Mouse (Mus musculus) bone marrow, adult 2 months (tissue): ENCODE measurements at regions not wholly inside any gene's neighbourhood (a gene's known extent, or its start where the extent isn't known, plus 50 kb on each side); places are given as distances from the start of the nearest gene placed in this dataset.

Experiments used
- H3K27ac ChIP-seq: fragments of 200-500 bp; 2 replicates; pipeline ENCODE4 v1.5.1; 2012; ENCODE audit warnings: low read depth, mild to moderate bottlenecking, control low read depth, inconsistent platforms, low read length; ENCODE audit not compliant: control insufficient read depth, poor library complexity, insufficient read depth
- H3K4me1 ChIP-seq: fragments of 200-500 bp; 2 replicates; pipeline ENCODE4 v1.6.1; 2011; ENCODE audit warnings: low read length; ENCODE audit not compliant: control insufficient read depth, insufficient read depth
- H3K4me3 ChIP-seq: fragments of 200-500 bp; replicated peaks from 2 replicates; pipeline ENCODE3; 2011; ENCODE audit warnings: mild to moderate bottlenecking, low read depth, low read length, control low read depth; ENCODE audit not compliant: control insufficient read depth
- CTCF ChIP-seq: fragments of 200-500 bp; IDR thresholded peaks from 2 replicates; pipeline ENCODE4 v1.5.1; 2011; ENCODE audit warnings: low read length, control low read depth; ENCODE audit not compliant: control insufficient read depth, insufficient read depth
- POLR2A ChIP-seq: fragments of 200-500 bp; IDR thresholded peaks from 2 replicates; pipeline ENCODE4 v1.6.1; 2011; ENCODE audit warnings: low read depth, mild to moderate bottlenecking, control low read depth, low read length, borderline replicate concordance; ENCODE audit not compliant: control insufficient read depth
- WGBS: fragments of 180-500 bp; shearing (Covaris S2); methylation state at CpG from one replicate; pipeline ENCODE4 v1.1.7; 2018; 5-methylcytosine and 5-hydroxymethylcytosine counted together

DNA sequence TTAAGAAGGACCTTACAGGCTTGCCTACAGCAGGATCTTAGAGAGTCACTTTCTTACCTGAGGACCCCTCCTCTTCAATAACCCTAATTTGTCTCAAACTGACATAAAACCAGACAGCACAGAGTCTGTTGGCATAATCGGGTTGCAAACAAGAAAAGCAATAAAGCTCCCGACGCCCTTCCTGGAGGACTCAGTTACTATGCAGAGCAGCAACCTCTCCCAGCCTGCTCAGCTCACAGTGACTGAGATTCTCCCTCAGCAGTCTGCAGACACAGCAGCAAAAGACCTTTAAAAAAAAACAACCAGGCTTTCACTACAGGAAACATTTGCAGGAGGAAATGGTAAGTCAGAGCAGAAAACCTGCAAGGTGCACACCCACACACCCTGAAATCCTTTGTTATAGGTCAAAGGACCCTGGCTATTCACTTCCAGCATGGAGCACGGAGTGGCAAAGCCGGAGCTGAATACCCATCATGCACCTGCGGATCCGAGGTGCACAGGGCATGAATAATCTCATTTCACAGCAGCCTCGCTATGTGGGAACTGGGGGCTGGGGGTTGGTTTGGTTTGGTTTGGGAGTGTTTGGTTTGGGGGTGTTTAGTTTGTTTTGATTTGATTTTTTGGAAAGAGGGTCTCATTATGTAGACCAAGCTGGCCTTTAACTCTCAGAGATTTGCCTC, 97.6 kb downstream of the Tbx19 start:
- Histone ChIP-seq H3K4me3 (no peak overlapping the region), H3K4me1 (no peaks in the 10 kb centered on the region), H3K27ac (no peak overlapping the region)
- TF ChIP-seq POLR2A (no peak), CTCF (no peak)
- WGBS = 60% methylated on average over 8 of the region's 8 CpGs

DNA sequence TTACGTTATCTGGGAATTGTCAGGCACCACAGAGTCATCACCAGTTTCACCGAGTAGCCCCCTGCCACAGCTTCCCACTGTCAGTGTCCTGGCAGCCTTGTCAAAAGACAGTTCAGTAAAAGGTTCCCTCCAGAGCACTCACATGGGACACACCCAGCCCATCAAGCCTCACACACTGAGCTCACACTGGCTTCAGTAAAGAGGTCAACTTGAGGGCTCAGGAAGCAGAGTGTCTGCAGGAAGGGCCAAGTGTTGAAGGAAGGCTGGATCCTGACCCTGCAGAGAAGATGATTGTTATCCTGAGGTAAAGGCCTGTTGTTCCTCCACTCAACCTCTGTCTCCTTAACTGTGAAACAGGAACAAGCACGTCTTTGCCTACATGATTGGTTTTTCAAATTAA, 99.2 kb downstream of the Tbx19 start:
- no peak overlapping the region for H3K4me3 ChIP-seq
- 68% methylated on average over 3 of the region's 3 CpGs for WGBS
- no peak for TF ChIP-seq POLR2A
- no peak for TF ChIP-seq CTCF
- no peaks in the 10 kb centered on the region for H3K4me1 ChIP-seq
- H3K27ac ChIP-seq = no peak overlapping the region

DNA sequence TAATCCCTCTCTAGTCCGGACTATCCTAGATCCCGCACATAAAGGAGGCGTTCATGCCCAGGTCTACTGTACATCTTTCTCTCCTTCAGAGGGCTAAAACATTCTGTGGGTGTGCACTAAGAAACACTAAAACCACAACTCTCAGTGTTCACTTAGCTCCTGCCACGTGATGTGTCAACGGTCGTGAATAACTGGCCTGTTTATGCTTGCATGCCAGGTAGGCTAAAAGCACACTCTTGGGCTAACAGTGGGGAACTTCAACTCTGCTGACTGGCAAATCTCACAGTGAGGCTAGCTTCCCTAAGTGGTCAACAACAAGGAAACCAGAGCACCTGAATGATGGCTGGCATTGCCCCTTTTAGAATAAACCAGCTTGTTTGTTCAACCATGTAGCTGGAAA, 106.3 kb downstream of the Tbx19 start:
- 55% methylated on average over 6 of the region's 6 CpGs for WGBS
- Histone ChIP-seq H3K4me1 (no peaks in the 10 kb centered on the region; the same call in 1 of the 2 replicates), H3K4me3 (no peak overlapping the region), H3K27ac (no peak overlapping the region)
- TF ChIP-seq CTCF = no peak
- no peak for TF ChIP-seq POLR2A

DNA sequence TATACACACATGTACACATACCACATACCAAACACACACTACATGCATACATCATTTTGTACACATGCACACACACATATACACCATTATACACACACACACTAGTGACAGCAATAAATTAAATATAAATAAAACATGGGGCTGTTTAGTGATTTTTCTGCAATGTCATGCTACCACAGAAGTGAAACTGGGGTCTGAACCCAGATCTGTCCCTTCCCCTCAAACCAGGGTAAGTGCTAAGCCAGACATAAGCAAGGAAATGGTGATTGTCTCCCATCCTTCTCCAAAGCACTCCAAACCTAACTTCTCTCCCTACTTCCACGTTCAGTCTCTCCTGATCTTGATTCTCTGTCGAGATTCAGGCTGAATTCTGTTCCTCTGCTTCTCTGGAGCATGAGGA, 109.3 kb downstream of the Tbx19 start:
- WGBS = 17% methylated on average over 2 of the region's 2 CpGs
- TF ChIP-seq POLR2A (no peak), CTCF (no peak)
- H3K27ac ChIP-seq = no peak overlapping the region
- no peaks in the 10 kb centered on the region; the same call in 1 of the 2 replicates for H3K4me1 ChIP-seq
- H3K4me3 ChIP-seq = no peak overlapping the region

DNA sequence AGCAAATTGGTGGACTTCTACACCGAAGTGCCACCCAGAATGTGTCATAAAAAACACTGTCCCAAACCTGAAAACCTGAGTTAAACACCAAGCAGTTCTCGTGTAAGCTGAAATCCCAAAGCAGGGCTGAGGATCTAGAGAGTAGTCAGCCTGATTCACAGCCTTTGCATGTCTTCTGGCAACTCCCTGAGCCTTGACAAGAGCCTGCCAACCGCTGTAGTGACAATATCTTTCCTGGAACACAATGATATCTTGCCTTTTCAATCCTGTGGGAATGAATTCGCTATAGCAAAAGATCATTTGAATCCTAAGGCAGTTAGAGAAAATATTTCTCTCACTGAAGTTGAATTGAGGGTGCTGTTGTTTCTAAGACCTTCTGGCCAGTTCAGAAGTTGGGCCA, 110.4 kb downstream of the Tbx19 start:
- Histone ChIP-seq H3K4me1 (no peaks in the 10 kb centered on the region; the same call in 1 of the 2 replicates), H3K4me3 (no peak overlapping the region), H3K27ac (no peak overlapping the region)
- TF ChIP-seq CTCF = no peak
- TF ChIP-seq POLR2A = no peak
- WGBS = 79% methylated on average over 4 of the region's 4 CpGs

DNA sequence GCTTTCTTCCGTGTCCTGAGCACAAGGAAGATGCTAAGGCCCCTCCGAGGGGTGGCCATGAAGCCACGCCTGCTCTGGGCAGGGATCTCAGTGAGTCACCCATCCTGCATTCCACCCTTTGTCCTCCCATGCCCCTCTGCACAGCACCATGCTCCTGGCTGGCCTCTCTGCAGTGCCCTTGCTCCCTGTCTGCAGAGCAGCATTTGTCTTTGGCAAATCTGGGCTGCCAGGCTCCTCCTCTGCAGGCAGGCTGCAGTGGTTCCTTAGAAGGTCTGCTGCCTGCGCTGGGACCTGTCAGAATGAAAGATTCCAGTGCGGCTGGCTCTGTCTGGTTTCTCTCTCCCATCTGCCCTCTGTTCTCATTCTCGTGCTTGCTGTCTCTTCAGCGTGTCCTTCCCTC, 111.3 kb upstream of the Xcl1 start:
- Histone ChIP-seq H3K4me1 (no peaks in the 10 kb centered on the region), H3K4me3 (no peak overlapping the region), H3K27ac (no peak overlapping the region)
- WGBS = 70% methylated on average over 7 of the region's 7 CpGs
- TF ChIP-seq CTCF (no peak), POLR2A (no peak)

DNA sequence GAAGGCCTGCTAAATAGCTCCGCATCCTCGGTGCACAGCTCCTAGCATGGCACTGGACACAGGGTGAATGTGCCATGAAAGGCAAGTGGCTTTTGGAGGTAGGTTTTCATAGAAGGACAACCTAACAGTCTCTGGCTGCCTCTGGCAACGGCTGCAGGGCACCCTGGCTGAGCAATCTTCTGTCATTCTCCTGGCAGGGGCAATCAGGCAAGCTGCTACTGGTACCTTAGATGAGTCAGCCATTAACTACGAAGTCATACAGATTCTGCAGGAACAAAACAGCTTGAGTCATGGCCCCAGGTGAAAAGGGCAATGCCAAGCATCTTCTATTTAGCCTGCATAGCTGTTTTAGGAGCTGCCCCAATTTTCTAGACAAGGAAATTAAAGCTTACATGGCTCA, 110.7 kb upstream of the Xcl1 start:
- H3K4me1 ChIP-seq = no peaks in the 10 kb centered on the region
- H3K4me3 ChIP-seq = no peak overlapping the region
- TF ChIP-seq CTCF (no peak), POLR2A (no peak)
- H3K27ac ChIP-seq = no peak overlapping the region
- WGBS = 71% methylated on average over 4 of the region's 4 CpGs

DNA sequence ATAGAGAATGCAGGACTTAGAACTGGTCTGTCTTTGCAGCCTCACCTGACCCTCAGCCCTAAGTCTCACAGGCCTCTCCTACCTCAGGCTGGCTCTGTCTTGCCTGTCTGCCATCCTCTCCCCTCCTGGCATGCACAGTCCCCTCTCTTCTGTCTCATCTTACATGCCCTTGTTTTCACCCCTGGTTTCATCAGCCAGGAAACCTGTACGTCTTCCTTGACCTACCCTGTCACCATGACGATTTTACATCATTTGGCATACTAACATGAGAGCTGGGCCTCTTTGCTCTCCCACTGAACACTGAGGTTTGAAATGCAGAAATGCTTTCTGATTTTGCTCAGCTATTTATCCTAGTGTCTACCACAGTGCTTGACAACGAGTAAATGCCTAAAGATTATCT, 108.0 kb upstream of the Xcl1 start:
- Histone ChIP-seq H3K4me1 (no peaks in the 10 kb centered on the region), H3K27ac (no peak overlapping the region), H3K4me3 (no peak overlapping the region)
- TF ChIP-seq CTCF = no peak
- TF ChIP-seq POLR2A = no peak
- 69% methylated on average over 3 of the region's 3 CpGs for WGBS

DNA sequence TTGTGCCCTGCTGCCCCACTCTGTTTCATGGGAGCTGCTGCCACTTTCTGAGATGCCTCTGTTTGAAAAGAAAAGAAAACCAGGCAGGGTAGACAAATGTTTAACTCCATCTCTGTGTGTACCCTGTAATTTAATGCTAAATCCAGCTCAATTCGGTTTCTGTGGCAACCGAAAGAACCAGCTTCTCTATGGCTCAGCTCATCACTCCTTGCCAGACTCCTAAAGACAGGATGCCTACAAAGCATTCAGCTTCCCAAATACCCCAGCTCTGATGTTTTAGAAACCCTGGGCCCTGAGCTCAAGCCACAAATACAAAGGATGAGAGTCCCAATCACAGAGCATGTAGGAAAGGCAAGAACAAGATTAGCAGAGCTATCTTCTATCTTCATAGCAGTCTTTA, 106.8 kb upstream of the Xcl1 start:
- Histone ChIP-seq H3K4me1 (no peaks in the 10 kb centered on the region), H3K4me3 (no peak overlapping the region), H3K27ac (no peak overlapping the region)
- TF ChIP-seq CTCF (no peak), POLR2A (no peak)
- 65% methylated on average over 2 of the region's 2 CpGs for WGBS
